Mouse (Mus musculus): ENCODE measurements around the gene Gpn3. TPM values are rescaled to one million over a fixed set of nuclear protein-coding genes. Genes with fewer than 3 reads are reported as not detected.

Gpn3 gene
- 35.0 and 40.5 TPM in 2 replicates for total RNA-seq (2017)

- peak; percentile 20 for ATAC-seq (ENCODE audit: extremely low read depth, insufficient number of reproducible peaks, low FRiP score, poor library complexity, severe bottlenecking)
Measured at GRCm38 (mm10) chr5:122371591-122372191, at the start of gene Gpn3. Gene Gpn3 (plus strand): TSS chr5:122371876.

GRCm38 (mm10) chr5:122323523-122323922 lies 48.2 kb upstream of the Gpn3 start:
- ATAC-seq (ENCODE audit: extremely low read depth, insufficient number of reproducible peaks, low FRiP score, poor library complexity, severe bottlenecking): no peak

- no peak for ATAC-seq (ENCODE audit: extremely low read depth, insufficient number of reproducible peaks, low FRiP score, poor library complexity, severe bottlenecking)
Measured at GRCm38 (mm10) chr5:122324608-122325431, 46.9 kb upstream of the Gpn3 start.

GRCm38 (mm10) chr5:122325477-122325876 lies 46.2 kb upstream of the Gpn3 start:
- no peak for ATAC-seq (ENCODE audit: extremely low read depth, insufficient number of reproducible peaks, low FRiP score, poor library complexity, severe bottlenecking)

- no peak for ATAC-seq (ENCODE audit: extremely low read depth, insufficient number of reproducible peaks, low FRiP score, poor library complexity, severe bottlenecking)
Measured at GRCm38 (mm10) chr5:122327283-122327682, 44.4 kb upstream of the Gpn3 start.

- no peak for ATAC-seq (ENCODE audit: extremely low read depth, insufficient number of reproducible peaks, low FRiP score, poor library complexity, severe bottlenecking)
Measured at GRCm38 (mm10) chr5:122330269-122330668, 41.4 kb upstream of the Gpn3 start.

GRCm38 (mm10) chr5:122334682-122335081 lies 37.0 kb upstream of the Gpn3 start:
- no peak for ATAC-seq (ENCODE audit: extremely low read depth, insufficient number of reproducible peaks, low FRiP score, poor library complexity, severe bottlenecking)

- no peak for ATAC-seq (ENCODE audit: extremely low read depth, insufficient number of reproducible peaks, low FRiP score, poor library complexity, severe bottlenecking)
Measured at GRCm38 (mm10) chr5:122336554-122337294, 35.0 kb upstream of the Gpn3 start.

- ATAC-seq (ENCODE audit: extremely low read depth, insufficient number of reproducible peaks, low FRiP score, poor library complexity, severe bottlenecking): no peak
Measured at GRCm38 (mm10) chr5:122342874-122343273, 28.8 kb upstream of the Gpn3 start.

- peak; percentile 21; the same call in 1 of the 2 replicates for ATAC-seq (ENCODE audit: extremely low read depth, insufficient number of reproducible peaks, low FRiP score, poor library complexity, severe bottlenecking)
Measured at GRCm38 (mm10) chr5:122343768-122344167, 27.9 kb upstream of the Gpn3 start.

GRCm38 (mm10) chr5:122344260-122344659 lies 27.4 kb upstream of the Gpn3 start:
- ATAC-seq (ENCODE audit: extremely low read depth, insufficient number of reproducible peaks, low FRiP score, poor library complexity, severe bottlenecking): peak; percentile 79

GRCm38 (mm10) chr5:122345777-122346176 lies 25.9 kb upstream of the Gpn3 start:
- no peak for ATAC-seq (ENCODE audit: extremely low read depth, insufficient number of reproducible peaks, low FRiP score, poor library complexity, severe bottlenecking)

GRCm38 (mm10) chr5:122353807-122354491 lies 17.7 kb upstream of the Gpn3 start, which contains the start of the genes Rad9b and Vps29:
Gene Rad9b (minus strand): TSS chr5:122354233.
Gene Vps29 (plus strand): TSS chr5:122354369.
- ATAC-seq (ENCODE audit: extremely low read depth, insufficient number of reproducible peaks, low FRiP score, poor library complexity, severe bottlenecking): peak; percentile 97

GRCm38 (mm10) chr5:122354492-122355067 lies 17.1 kb upstream of the Gpn3 start:
- no peak for ATAC-seq (ENCODE audit: extremely low read depth, insufficient number of reproducible peaks, low FRiP score, poor library complexity, severe bottlenecking)

GRCm38 (mm10) chr5:122372192-122372769 lies 605 bp downstream of the Gpn3 start, which contains the start of gene Fam216a:
Gene Fam216a (minus strand): TSS chr5:122372364.
- peak; percentile 96 for ATAC-seq (ENCODE audit: extremely low read depth, insufficient number of reproducible peaks, low FRiP score, poor library complexity, severe bottlenecking)

- no peak for ATAC-seq (ENCODE audit: extremely low read depth, insufficient number of reproducible peaks, low FRiP score, poor library complexity, severe bottlenecking)
Measured at GRCm38 (mm10) chr5:122372878-122373277, 1.2 kb downstream of the Gpn3 start.

- ATAC-seq (ENCODE audit: extremely low read depth, insufficient number of reproducible peaks, low FRiP score, poor library complexity, severe bottlenecking): no peak
Measured at GRCm38 (mm10) chr5:122377101-122377833, 5.6 kb downstream of the Gpn3 start.

GRCm38 (mm10) chr5:122378171-122378570 lies 6.5 kb downstream of the Gpn3 start:
- no peak for ATAC-seq (ENCODE audit: extremely low read depth, insufficient number of reproducible peaks, low FRiP score, poor library complexity, severe bottlenecking)

Data from neutrophil, adult 5-6 weeks (primary cell).